30 mouse cellular contexts compared by ENCODE assay signal in the genomic region with DNA sequence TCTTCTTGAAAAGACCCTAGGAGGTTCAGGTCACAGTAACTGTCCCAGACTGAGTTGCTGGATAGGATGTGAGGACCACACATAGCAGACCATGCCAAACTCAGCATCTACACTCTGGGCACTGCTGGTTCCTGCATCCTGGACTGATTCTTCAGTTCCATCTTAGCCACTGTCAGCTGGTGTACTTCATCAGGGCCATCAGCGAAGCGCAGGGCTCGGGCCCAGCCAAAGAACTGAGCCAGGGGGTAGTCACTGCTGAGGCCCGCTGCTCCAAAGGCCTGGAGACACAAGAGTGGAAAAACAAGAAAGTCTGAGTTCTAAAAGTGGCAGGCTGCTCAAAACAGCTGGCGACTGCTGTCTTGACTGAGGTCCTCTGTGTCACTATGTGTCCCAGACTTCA.
"Had no signal": no experiment of that assay in that cellular context is flagged by ENCODE, and none has a peak within 500 bp of the region (broad histone marks: within the 10 kb centered on the region; RNA-seq: fewer than 3 reads in every experiment).

No protein-coding gene starts in this region.

- DNase-seq: left cerebral cortex, postnatal 4 days; liver; liver, embryonic 13.5 days; liver, postnatal 0 days; lung, adult 18-20 months; lung, adult 2 months; lung, embryonic 14.5 days; lung, postnatal 10 days; lung, postnatal 14 days; lung, postnatal 36 days; lung, postnatal 4 days; midbrain, embryonic 14.5 days had no signal

- H3K27ac ChIP-seq: left cerebral cortex, adult 2 months; limb, embryonic 10.5 days; limb, embryonic 12.5 days; limb, embryonic 13.5 days; limb, embryonic 15.5 days; liver, embryonic 12.5 days; liver, embryonic 13.5 days; liver, embryonic 14.5 days; liver, embryonic 15.5 days; lung, embryonic 15.5 days; macrophage; midbrain, embryonic 10.5 days; midbrain, embryonic 12.5 days; midbrain, embryonic 13.5 days; midbrain, embryonic 15.5 days had no signal

- H3K27me3 ChIP-seq: limb, embryonic 12.5 days; limb, embryonic 13.5 days; limb, embryonic 15.5 days; liver, embryonic 12.5 days; liver, embryonic 13.5 days; liver, embryonic 15.5 days; lung, embryonic 15.5 days; megakaryocyte, embryonic 14.5 days; midbrain, embryonic 12.5 days; midbrain, embryonic 13.5 days; midbrain, embryonic 15.5 days had no signal

- H3K36me3 ChIP-seq: limb, embryonic 12.5 days; limb, embryonic 15.5 days; liver, embryonic 12.5 days; liver, embryonic 13.5 days; liver, embryonic 15.5 days; lung, embryonic 15.5 days; midbrain, embryonic 12.5 days; midbrain, embryonic 13.5 days; midbrain, embryonic 15.5 days had no signal

- H3K9me3 ChIP-seq: limb, embryonic 10.5 days; limb, embryonic 12.5 days; limb, embryonic 13.5 days; limb, embryonic 15.5 days; liver, embryonic 12.5 days; liver, embryonic 13.5 days; liver, embryonic 15.5 days; lung, embryonic 15.5 days; megakaryocyte, embryonic 14.5 days; midbrain, embryonic 10.5 days; midbrain, embryonic 12.5 days; midbrain, embryonic 13.5 days; midbrain, embryonic 15.5 days had no signal

- H3K4me3 ChIP-seq: left cerebral cortex, adult 2 months; limb, embryonic 10.5 days; limb, embryonic 12.5 days; limb, embryonic 13.5 days; limb, embryonic 15.5 days; liver, embryonic 12.5 days; liver, embryonic 13.5 days; liver, embryonic 15.5 days; lung, embryonic 15.5 days; midbrain, embryonic 12.5 days; midbrain, embryonic 13.5 days; midbrain, embryonic 15.5 days had no signal

- H3K4me2 ChIP-seq: limb, embryonic 12.5 days; limb, embryonic 13.5 days; limb, embryonic 15.5 days; liver, embryonic 12.5 days; liver, embryonic 15.5 days; lung, embryonic 14.5 days; lung, embryonic 15.5 days; midbrain, embryonic 11.5 days; midbrain, embryonic 12.5 days; midbrain, embryonic 13.5 days; midbrain, embryonic 15.5 days had no signal

- ATAC-seq: liver, embryonic 12.5 days; liver, postnatal 0 days; lung, postnatal 0 days; midbrain, embryonic 13.5 days; midbrain, embryonic 15.5 days; midbrain, embryonic 16.5 days had no signal

- H3K9ac ChIP-seq: limb, embryonic 12.5 days; limb, embryonic 13.5 days; limb, embryonic 15.5 days; liver, embryonic 12.5 days; liver, embryonic 13.5 days; liver, embryonic 14.5 days; liver, embryonic 15.5 days; liver, postnatal 0 days; lung, embryonic 14.5 days; lung, embryonic 15.5 days; midbrain, embryonic 12.5 days; midbrain, embryonic 13.5 days; midbrain, embryonic 15.5 days had no signal
